Mouse (Mus musculus): ENCODE measurements around the gene Igf1r.

GRCm38 (mm10) chr7:67919467-67919866, 33.2 kb upstream of the Igf1r start:
- no peak for TF ChIP-seq CTCF (IDR thresholded peaks at IDR 0.05)
- no peak for TF ChIP-seq POLR2A (IDR thresholded peaks at IDR 0.05; ENCODE audit: insufficient read depth, low read depth, low read length)
